In the genomic region with DNA sequence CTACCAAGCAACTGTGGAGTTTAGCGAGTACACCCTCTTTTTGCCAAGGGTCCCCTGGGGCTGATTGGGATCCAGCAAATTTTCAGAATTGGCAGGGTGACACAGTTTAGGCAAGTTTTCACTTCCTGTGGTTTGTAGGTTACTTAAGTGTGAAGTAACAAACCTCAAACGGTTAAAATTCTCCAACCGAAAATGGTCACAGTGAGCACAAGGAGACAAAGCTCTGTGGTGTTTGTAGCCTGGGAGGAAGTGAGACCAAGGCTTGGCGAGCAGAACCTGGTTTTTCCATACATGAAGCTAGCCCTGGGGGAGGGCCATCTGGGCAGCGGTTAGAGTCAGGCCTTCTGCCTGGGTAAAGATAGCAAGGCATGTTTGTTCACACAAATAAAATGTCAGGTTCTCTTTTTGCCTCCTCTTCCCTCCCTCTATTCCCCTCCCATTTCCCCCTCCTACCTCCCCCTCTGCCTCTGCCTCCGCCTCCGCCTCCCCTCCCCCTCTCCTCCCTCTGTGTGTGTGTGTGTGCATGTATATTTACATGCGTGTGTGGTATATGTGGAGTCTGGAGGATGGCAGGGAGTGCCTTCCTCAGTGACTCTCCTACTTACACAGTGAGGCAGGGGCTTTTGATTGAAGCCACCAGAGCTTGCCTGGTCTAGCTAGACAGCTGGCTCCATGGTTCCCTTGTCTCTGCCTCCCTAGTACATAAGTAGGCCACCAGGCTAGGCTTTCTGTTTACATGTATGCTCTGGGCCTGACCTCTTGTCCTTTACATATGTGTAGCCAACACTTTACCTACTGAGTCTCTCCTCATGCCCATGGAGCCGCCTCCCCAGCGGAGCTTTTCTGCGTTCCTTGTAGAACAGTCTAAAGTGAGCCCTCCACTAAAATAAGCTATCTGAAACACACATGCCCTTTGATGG, we compare ENCODE assay signal across 9 mouse cellular contexts.
DNase-seq lines count a peak whose midpoint lies in the region; ATAC-seq lines count a peak whose summit lies in the region.
"Had no signal": no experiment of that assay in that cellular context is flagged by ENCODE, and none has a peak within 500 bp of the region (broad histone marks: within the 10 kb centered on the region; RNA-seq: fewer than 3 reads in every experiment).

No protein-coding gene starts in this region.

- H3K9me3 ChIP-seq in kidney, embryonic 15.5 days (replicated peaks), result no peaks in the 10 kb centered on the region
- no peaks in the 10 kb centered on the region for H3K9me3 ChIP-seq in kidney, embryonic 14.5 days (ENCODE audit: control insufficient read depth, low read length)
- no peaks in the 10 kb centered on the region for H3K9me3 ChIP-seq in heart, embryonic 10.5 days
- H3K9me3 ChIP-seq in lung, embryonic 15.5 days, result no peaks in the 10 kb centered on the region
- no peaks in the 10 kb centered on the region for H3K9me3 ChIP-seq in stomach, embryonic 14.5 days (ENCODE audit: control insufficient read depth, low read depth, low read length)
- H3K9me3 ChIP-seq: limb, embryonic 15.5 days had no signal

- H3K27me3 ChIP-seq in kidney, embryonic 15.5 days, result no peaks in the 10 kb centered on the region
- H3K27me3 ChIP-seq in kidney, embryonic 14.5 days (ENCODE audit: control insufficient read depth, insufficient read depth, low read length), result no peaks in the 10 kb centered on the region
- no peaks in the 10 kb centered on the region for H3K27me3 ChIP-seq in heart, embryonic 10.5 days (ENCODE audit: insufficient read depth, poor library complexity, severe bottlenecking)
- no peaks in the 10 kb centered on the region for H3K27me3 ChIP-seq in lung, embryonic 15.5 days
- H3K27me3 ChIP-seq in stomach, embryonic 14.5 days (ENCODE audit: control insufficient read depth, insufficient read depth, low read length), result no peaks in the 10 kb centered on the region
- H3K27me3 ChIP-seq: limb, embryonic 15.5 days had no signal

- no peak overlapping the region for H3K4me2 ChIP-seq in kidney, embryonic 15.5 days
- no peak overlapping the region for H3K4me2 ChIP-seq in kidney, embryonic 14.5 days (replicated peaks; ENCODE audit: low read depth, low read length)
- no peak overlapping the region for H3K4me2 ChIP-seq in lung, embryonic 15.5 days
- H3K4me2 ChIP-seq in stomach, embryonic 14.5 days (replicated peaks; ENCODE audit: low read depth, low read length), result no peak overlapping the region
- H3K4me2 ChIP-seq: limb, embryonic 15.5 days had no signal

- no peak overlapping the region for H3K4me3 ChIP-seq in kidney, embryonic 15.5 days (replicated peaks)
- no peak overlapping the region for H3K4me3 ChIP-seq in kidney, embryonic 14.5 days (ENCODE audit: low read length)
- H3K4me3 ChIP-seq in heart, embryonic 10.5 days, result no peak overlapping the region
- no peak overlapping the region for H3K4me3 ChIP-seq in lung, embryonic 15.5 days
- no peak overlapping the region for H3K4me3 ChIP-seq in stomach, embryonic 14.5 days (ENCODE audit: low read depth, low read length)
- H3K4me3 ChIP-seq: limb, embryonic 15.5 days had no signal

- H3K27ac ChIP-seq in kidney, embryonic 15.5 days, result no peak overlapping the region
- H3K27ac ChIP-seq in kidney, embryonic 14.5 days (ENCODE audit: low read depth, low read length), result no peak overlapping the region
- H3K27ac ChIP-seq in heart, embryonic 10.5 days, result peak overlapping the region; percentile 47; the same call in 1 of the 2 replicates
- H3K27ac ChIP-seq in lung, embryonic 15.5 days, result 0 out of 2 replicates have a peak overlapping the region, but pooled peaks have one; percentile 9
- H3K27ac ChIP-seq in stomach, embryonic 14.5 days (ENCODE audit: low read length), result no peak overlapping the region; the same call in 1 of the 2 replicates
- H3K27ac ChIP-seq: limb, embryonic 15.5 days had no signal

- 0 out of 2 replicates have a peak, but pooled peaks have one; percentile 47 for ATAC-seq in kidney, embryonic 15.5 days (replicated peaks; ENCODE audit: low FRiP score)
- ATAC-seq in kidney, embryonic 14.5 days (ENCODE audit: low FRiP score, low TSS enrichment), result no peak
- ATAC-seq in lung, embryonic 15.5 days (ENCODE audit: borderline replicate concordance, extremely low read depth, low FRiP score, low TSS enrichment), result peak; percentile 46; the same call in 1 of the 2 replicates
- 0 out of 2 replicates have a peak, but pooled peaks have one; percentile 30 for ATAC-seq in stomach, embryonic 14.5 days (ENCODE audit: insufficient number of reproducible peaks, insufficient read depth, low FRiP score, low read depth)

- 71% methylated on average over 11 of the region's 11 CpGs for WGBS in kidney, embryonic 15.5 days
- WGBS in kidney, embryonic 14.5 days, result 65% methylated on average over 10 of the region's 11 CpGs
- 58% methylated on average over 11 of the region's 11 CpGs for WGBS in heart, embryonic 10.5 days
- WGBS in lung, embryonic 15.5 days, result 42% methylated on average over 10 of the region's 11 CpGs
- WGBS in stomach, embryonic 14.5 days, result 54% methylated on average over 11 of the region's 11 CpGs

- H3K4me1 ChIP-seq in kidney, embryonic 15.5 days, result peaks cover 8% of the 10 kb centered on the region; the same call in 1 of the 2 replicates
- H3K4me1 ChIP-seq in kidney, embryonic 14.5 days (ENCODE audit: control insufficient read depth, insufficient read depth, low read length), result no peaks in the 10 kb centered on the region
- peaks cover 17% of the 10 kb centered on the region for H3K4me1 ChIP-seq in heart, embryonic 10.5 days
- H3K4me1 ChIP-seq in lung, embryonic 15.5 days, result peaks cover 13% of the 10 kb centered on the region
- H3K4me1 ChIP-seq in stomach, embryonic 14.5 days (ENCODE audit: control insufficient read depth, insufficient read depth, low read length), result peaks cover 12% of the 10 kb centered on the region; the same call in 1 of the 2 replicates

- DNase-seq in MEL-GATA-1-ER (ENCODE audit: extremely low read depth, low read depth), result peak; percentile 94
- DNase-seq in heart, embryonic 10.5 days (ENCODE audit: low spot score), result no peak
- DNase-seq in cerebellum, adult 11-12 months, result no peak
- DNase-seq in urinary bladder, postnatal 10 days (ENCODE audit: low spot score), result no peak

- no peaks in the 10 kb centered on the region for H3K36me3 ChIP-seq in kidney, embryonic 15.5 days
- H3K36me3 ChIP-seq in kidney, embryonic 14.5 days (ENCODE audit: control insufficient read depth, insufficient read depth, low read length), result no peaks in the 10 kb centered on the region
- H3K36me3 ChIP-seq in heart, embryonic 10.5 days, result no peaks in the 10 kb centered on the region
- no peaks in the 10 kb centered on the region for H3K36me3 ChIP-seq in lung, embryonic 15.5 days
- H3K36me3 ChIP-seq in stomach, embryonic 14.5 days (ENCODE audit: control insufficient read depth, insufficient read depth, low read length), result no peaks in the 10 kb centered on the region
- H3K36me3 ChIP-seq: limb, embryonic 15.5 days had no signal

- H3K9ac ChIP-seq in kidney, embryonic 15.5 days, result no peak overlapping the region
- no peak overlapping the region for H3K9ac ChIP-seq in kidney, embryonic 14.5 days (ENCODE audit: low read depth, low read length)
- no peak overlapping the region for H3K9ac ChIP-seq in lung, embryonic 15.5 days
- H3K9ac ChIP-seq in stomach, embryonic 14.5 days (replicated peaks; ENCODE audit: low read depth, low read length), result no peak overlapping the region
- H3K9ac ChIP-seq: limb, embryonic 15.5 days had no signal

Comparison
In these comparisons a context has a peak if more than half of its experiments do, and no peak if none do; other contexts are left out.
1. H3K27ac ChIP-seq: peak in heart, embryonic 10.5 days (single experiment) and lung, embryonic 15.5 days (single experiment); none in kidney, embryonic 15.5 days (single experiment), kidney, embryonic 14.5 days (single experiment) and stomach, embryonic 14.5 days (single experiment).